Mouse (Mus musculus): ENCODE measurements around the gene Cyld. TPM values are rescaled to one million over a fixed set of nuclear protein-coding genes. Genes with fewer than 3 reads are reported as not detected.
"Not testable (repeated sequence)": the region's sequence is repeated elsewhere in the genome, so short reads cannot be mapped to it uniquely, and the experiment has no call there.

Cyld gene
- total RNA-seq, 2 experiments from 2014 or later = 13.1 to 16.4 TPM

- DNase-seq = no peak
- intact Hi-C loops (cut with DNase I) = no loop called here
These were observed 83.3 kb downstream of the Cyld start for GRCm38 (mm10) chr8:88780142-88780541.

- DNase-seq = no peak
- intact Hi-C loops (cut with DNase I) = no loop called here
These were observed 84.5 kb downstream of the Cyld start for GRCm38 (mm10) chr8:88781283-88781682.

- intact Hi-C loops (cut with DNase I) = no loop called here
These were observed 86.9 kb downstream of the Cyld start for GRCm38 (mm10) chr8:88783722-88784121.

GRCm38 (mm10) chr8:88788335-88788734, 91.5 kb downstream of the Cyld start:
- intact Hi-C loops (cut with DNase I) = not testable (repeated sequence)

More at GRCm38 (mm10) chr8:88783722-88784121, 86.9 kb downstream of the Cyld start:
- no peak for DNase-seq

GRCm38 (mm10) chr8:88792691-88793323, 96.0 kb downstream of the Cyld start:
- peak in 1 of 2 experiments; percentile 6 for DNase-seq
- intact Hi-C loops (cut with DNase I) = no loop called here

More at GRCm38 (mm10) chr8:88788335-88788734, 91.5 kb downstream of the Cyld start:
- DNase-seq = not testable (repeated sequence)

- intact Hi-C loops (cut with DNase I) = no loop called here
- no peak for DNase-seq
These were observed 96.5 kb downstream of the Cyld start for GRCm38 (mm10) chr8:88793324-88793722.

DNA sequence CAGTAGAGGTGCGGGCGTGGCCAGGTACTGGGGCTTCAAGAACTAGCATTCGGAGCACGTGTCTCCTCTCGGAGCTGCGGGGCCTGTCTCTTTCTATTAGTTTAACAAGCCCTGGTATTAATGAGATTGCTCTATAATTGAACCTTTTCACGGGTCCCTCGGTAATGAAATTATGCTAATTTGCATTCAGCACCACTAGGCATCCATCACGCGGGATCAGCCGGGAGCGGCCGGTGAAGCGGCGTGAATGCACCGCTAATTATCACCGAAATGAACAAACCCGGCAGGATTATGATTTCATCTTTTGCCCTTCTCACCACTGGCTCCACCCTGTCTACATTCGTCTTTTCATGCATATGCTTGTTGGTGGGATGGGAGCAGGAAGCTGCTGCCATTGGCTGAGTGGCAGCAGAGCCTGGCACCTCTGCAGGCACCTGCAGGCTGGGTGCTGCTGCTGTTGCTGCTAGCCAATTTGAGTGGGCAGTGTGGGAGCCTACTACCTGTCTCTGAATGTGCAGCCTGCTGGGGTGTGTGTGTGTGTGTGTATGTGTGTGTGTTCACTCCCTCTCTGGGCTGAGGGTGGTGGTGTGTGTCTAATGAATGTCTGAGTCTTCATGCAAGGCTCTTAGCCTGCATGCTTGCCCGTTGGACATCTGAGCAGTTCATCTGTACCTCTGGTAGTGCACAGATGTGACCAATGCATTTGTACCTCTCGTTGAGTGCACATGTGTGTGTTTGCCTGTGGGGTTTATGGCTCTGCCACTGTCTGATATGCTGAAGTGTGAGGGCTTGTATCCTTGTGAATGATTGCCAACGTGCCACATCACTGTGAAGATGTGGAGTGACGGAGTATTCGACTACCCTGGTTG, 97.2 kb downstream of the Cyld start:
- no peak for DNase-seq
- intact Hi-C loops (cut with DNase I) = no loop called here

DNA sequence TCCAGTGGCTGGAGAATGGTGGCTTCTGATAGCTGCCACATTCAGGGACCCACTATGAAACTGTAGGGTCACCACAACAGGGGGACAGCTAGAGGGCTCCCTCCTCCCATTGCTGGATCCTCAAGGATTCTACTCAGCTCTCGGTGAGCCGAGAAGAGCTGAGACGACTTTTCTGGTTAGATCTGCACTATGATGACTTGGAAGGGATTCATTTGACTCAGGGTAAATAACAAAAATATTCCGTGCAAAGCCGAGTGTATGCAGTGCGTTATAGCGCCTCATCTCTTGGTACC, 97.7 kb downstream of the Cyld start:
- DNase-seq = no peak
- intact Hi-C loops (cut with DNase I) = no loop called here

GRCm38 (mm10) chr8:88795896-88796295, 99.1 kb downstream of the Cyld start:
- intact Hi-C loops (cut with DNase I) = no loop called here
- DNase-seq = no peak

DNA sequence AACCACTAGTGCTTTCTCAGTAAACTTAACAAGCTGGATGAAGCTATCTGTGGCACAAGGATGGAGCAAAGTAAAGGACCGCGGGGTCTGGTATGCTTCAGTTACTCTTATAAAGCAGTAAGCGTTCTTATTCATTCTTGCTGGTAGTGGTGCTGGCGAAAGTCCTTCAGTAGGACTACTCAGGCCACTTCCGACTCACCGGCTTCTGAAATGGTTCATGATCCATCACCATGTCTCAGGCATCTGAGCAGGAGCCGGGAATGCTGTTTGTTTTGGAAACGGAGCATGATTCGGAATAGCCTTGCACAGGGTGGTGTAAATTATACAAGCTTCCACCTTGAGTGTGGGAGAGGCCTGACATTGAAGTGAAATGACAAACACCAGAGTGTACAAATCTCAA, 99.8 kb downstream of the Cyld start:
- intact Hi-C loops (cut with DNase I) = no loop called here
- DNase-seq = no peak

Other genes starting within 250 kb of the Cyld start
- gene Nkd1, start 175.7 kb upstream of the Cyld start, total RNA-seq (2021) = 1 to 10 TPM; 1.7 to 1.8 TPM
- under 1 TPM; 0.37 to 0.43 TPM for gene Snx20, start 60.9 kb upstream of the Cyld start, total RNA-seq (2021)
- under 1 TPM; 0.25 to 0.36 TPM for gene Nod2, start 49.7 kb upstream of the Cyld start, total RNA-seq (2021)